14 mouse cellular contexts compared by ENCODE assay signal in genomic region chr10:17656305-17656704, GRCm38 (mm10).
DNase-seq lines count a peak whose midpoint lies in the region; ATAC-seq lines count a peak whose summit lies in the region.
"Had no signal": no experiment of that assay in that cellular context is flagged by ENCODE, and none has a peak within 500 bp of the region (broad histone marks: within the 10 kb centered on the region; RNA-seq: fewer than 3 reads in every experiment).

No protein-coding gene starts in this region.

- no peaks in the 10 kb centered on the region for H3K36me3 ChIP-seq in forebrain, embryonic 13.5 days (ENCODE audit: poor library complexity, severe bottlenecking)
- H3K36me3 ChIP-seq in forebrain, embryonic 14.5 days (ENCODE audit: control insufficient read depth, insufficient read depth, low read length) = no peaks in the 10 kb centered on the region
- no peaks in the 10 kb centered on the region for H3K36me3 ChIP-seq in hindbrain, embryonic 10.5 days
- no peaks in the 10 kb centered on the region for H3K36me3 ChIP-seq in hindbrain, embryonic 12.5 days
- no peaks in the 10 kb centered on the region for H3K36me3 ChIP-seq in embryonic facial prominence, embryonic 15.5 days
- H3K36me3 ChIP-seq: midbrain, embryonic 15.5 days had no signal

- no peak overlapping the region for H3K4me2 ChIP-seq in forebrain, embryonic 13.5 days
- no peak overlapping the region for H3K4me2 ChIP-seq in forebrain, embryonic 14.5 days (ENCODE audit: low read length)
- no peak overlapping the region for H3K4me2 ChIP-seq in hindbrain, embryonic 12.5 days (replicated peaks)
- peak overlapping the region; percentile 27 for H3K4me2 ChIP-seq in embryonic facial prominence, embryonic 15.5 days (replicated peaks)
- H3K4me2 ChIP-seq: midbrain, embryonic 15.5 days had no signal

- WGBS in forebrain, embryonic 13.5 days = 82% methylated on average over 10 of the region's 10 CpGs
- 88% methylated on average over 10 of the region's 10 CpGs for WGBS in forebrain, embryonic 14.5 days
- 82% methylated on average over 10 of the region's 10 CpGs for WGBS in hindbrain, embryonic 10.5 days
- 86% methylated on average over 10 of the region's 10 CpGs for WGBS in hindbrain, embryonic 12.5 days
- WGBS in embryonic facial prominence, embryonic 15.5 days = 59% methylated on average over 10 of the region's 10 CpGs

- ATAC-seq in forebrain, embryonic 13.5 days = 0 out of 2 replicates have a peak, but pooled peaks have one; percentile 7
- no peak for ATAC-seq in forebrain, embryonic 14.5 days
- no peak for ATAC-seq in hindbrain, embryonic 12.5 days (ENCODE audit: low FRiP score)
- ATAC-seq in embryonic facial prominence, embryonic 15.5 days (ENCODE audit: insufficient number of reproducible peaks, low FRiP score, low TSS enrichment, low read depth) = no peak
- ATAC-seq: intestine, postnatal 0 days; liver, postnatal 0 days; midbrain, embryonic 15.5 days had no signal

- no peaks in the 10 kb centered on the region for H3K9me3 ChIP-seq in forebrain, embryonic 13.5 days (replicated peaks)
- H3K9me3 ChIP-seq in forebrain, embryonic 14.5 days (replicated peaks; ENCODE audit: control insufficient read depth, low read length) = no peaks in the 10 kb centered on the region
- H3K9me3 ChIP-seq in hindbrain, embryonic 10.5 days = no peaks in the 10 kb centered on the region
- H3K9me3 ChIP-seq in hindbrain, embryonic 12.5 days (replicated peaks) = no peaks in the 10 kb centered on the region
- no peaks in the 10 kb centered on the region for H3K9me3 ChIP-seq in embryonic facial prominence, embryonic 15.5 days (replicated peaks)
- H3K9me3 ChIP-seq: midbrain, embryonic 15.5 days had no signal

- no peak overlapping the region for H3K27ac ChIP-seq in forebrain, embryonic 13.5 days
- H3K27ac ChIP-seq in forebrain, embryonic 14.5 days (ENCODE audit: low read depth, low read length) = no peak overlapping the region
- peak overlapping the region; percentile 45 for H3K27ac ChIP-seq in hindbrain, embryonic 10.5 days
- H3K27ac ChIP-seq in hindbrain, embryonic 12.5 days = no peak overlapping the region
- H3K27ac ChIP-seq in embryonic facial prominence, embryonic 15.5 days (replicated peaks) = no peak overlapping the region
- H3K27ac ChIP-seq: macrophage; midbrain, embryonic 15.5 days had no signal

- no peaks in the 10 kb centered on the region for H3K27me3 ChIP-seq in forebrain, embryonic 13.5 days
- no peaks in the 10 kb centered on the region for H3K27me3 ChIP-seq in forebrain, embryonic 14.5 days (replicated peaks; ENCODE audit: control insufficient read depth, insufficient read depth, low read length)
- no peaks in the 10 kb centered on the region for H3K27me3 ChIP-seq in hindbrain, embryonic 10.5 days (ENCODE audit: insufficient read depth, poor library complexity, severe bottlenecking)
- H3K27me3 ChIP-seq in hindbrain, embryonic 12.5 days = no peaks in the 10 kb centered on the region
- no peaks in the 10 kb centered on the region for H3K27me3 ChIP-seq in embryonic facial prominence, embryonic 15.5 days
- H3K27me3 ChIP-seq: midbrain, embryonic 15.5 days had no signal

- DNase-seq in forebrain, embryonic 14.5 days (ENCODE audit: low spot score) = no peak
- no peak for DNase-seq in hindbrain, embryonic 10.5 days (ENCODE audit: low spot score)
- DNase-seq in 3T3-L1 (ENCODE audit: low read depth, low spot score) = peak; percentile 60
- no peak for DNase-seq in lung, adult 18-20 months
- DNase-seq in embryo, embryonic 9.5 days (ENCODE audit: extremely low spot score) = no peak
- DNase-seq: cerebellum, adult 9-11 months; liver, postnatal 0 days; right cerebral cortex, postnatal 25 days had no signal

- H3K4me1 ChIP-seq in forebrain, embryonic 13.5 days = peaks cover 31% of the 10 kb centered on the region
- peaks cover 2% of the 10 kb centered on the region; the same call in 1 of the 2 replicates for H3K4me1 ChIP-seq in forebrain, embryonic 14.5 days (ENCODE audit: control insufficient read depth, insufficient read depth, low read length)
- peaks cover 44% of the 10 kb centered on the region for H3K4me1 ChIP-seq in hindbrain, embryonic 10.5 days (replicated peaks)
- H3K4me1 ChIP-seq in hindbrain, embryonic 12.5 days = peaks cover 17% of the 10 kb centered on the region
- peaks cover 12% of the 10 kb centered on the region; the same call in 1 of the 2 replicates for H3K4me1 ChIP-seq in embryonic facial prominence, embryonic 15.5 days
- H3K4me1 ChIP-seq: midbrain, embryonic 15.5 days had no signal

- no peak overlapping the region for H3K9ac ChIP-seq in forebrain, embryonic 13.5 days
- H3K9ac ChIP-seq in forebrain, embryonic 14.5 days (ENCODE audit: low read length) = no peak overlapping the region
- no peak overlapping the region for H3K9ac ChIP-seq in hindbrain, embryonic 12.5 days
- H3K9ac ChIP-seq in embryonic facial prominence, embryonic 15.5 days = no peak overlapping the region
- H3K9ac ChIP-seq: liver, postnatal 0 days; midbrain, embryonic 15.5 days had no signal

- H3K4me3 ChIP-seq in forebrain, embryonic 13.5 days = no peak overlapping the region
- no peak overlapping the region for H3K4me3 ChIP-seq in forebrain, embryonic 14.5 days (ENCODE audit: low read depth, low read length)
- no peak overlapping the region for H3K4me3 ChIP-seq in hindbrain, embryonic 10.5 days
- H3K4me3 ChIP-seq in hindbrain, embryonic 12.5 days = no peak overlapping the region
- peak overlapping the region; percentile 15 for H3K4me3 ChIP-seq in embryonic facial prominence, embryonic 15.5 days (replicated peaks)
- H3K4me3 ChIP-seq: midbrain, embryonic 15.5 days had no signal
